Mouse (Mus musculus): Measurements from ENCODE around the gene Gm45062.

Gm45062 gene

GRCm38 (mm10) chr6:8259004-8259666 lies at the start of gene Gm45062, which contains the start of the genes Rpa3 and Umad1:
Gm45062 (plus strand) TSS chr6:8259450.
Rpa3 (minus strand) TSS chr6:8259173.
Umad1 (plus strand) TSS chr6:8259288.
- CTCF ChIA-PET: no interaction called here

GRCm38 (mm10) chr6:8209866-8210186 lies 49.4 kb upstream of the Gm45062 start:
- CTCF ChIA-PET: no interaction called here

GRCm38 (mm10) chr6:8210661-8211060 lies 48.6 kb upstream of the Gm45062 start:
- CTCF ChIA-PET: no interaction called here

- CTCF ChIA-PET: no interaction called here
Observed at GRCm38 (mm10) chr6:8227035-8227434, 32.2 kb upstream of the Gm45062 start.

- CTCF ChIA-PET: no interaction called here
Observed at GRCm38 (mm10) chr6:8228596-8228995, 30.7 kb upstream of the Gm45062 start.

GRCm38 (mm10) chr6:8258316-8258715 lies 934 bp upstream of the Gm45062 start:
- CTCF ChIA-PET: no interaction called here

GRCm38 (mm10) chr6:8259667-8260044 lies 406 bp downstream of the Gm45062 start:
- CTCF ChIA-PET: no interaction called here

GRCm38 (mm10) chr6:8271047-8271446 lies 11.8 kb downstream of the Gm45062 start:
- CTCF ChIA-PET: no interaction called here

GRCm38 (mm10) chr6:8274387-8275054 lies 15.3 kb downstream of the Gm45062 start:
- CTCF ChIA-PET: interaction anchor here (0.6 kb wide), 1 partner anchor 118 kb away, joined by 3 read pairs; no protein-coding TSS in a partner anchor

GRCm38 (mm10) chr6:8275098-8275497 lies 15.8 kb downstream of the Gm45062 start:
- CTCF ChIA-PET: interaction anchor here (0.6 kb wide), 1 partner anchor 117 kb away, joined by 3 read pairs; no protein-coding TSS in a partner anchor

GRCm38 (mm10) chr6:8276431-8276830 lies 17.2 kb downstream of the Gm45062 start:
- CTCF ChIA-PET: interaction anchor here (0.5 to 0.8 kb wide), 4 partner anchors 11 to 546 kb away, joined by 3 to 5 read pairs (median 3); no protein-coding TSS in a partner anchor

- CTCF ChIA-PET: interaction anchor here (0.6 to 0.8 kb wide), 3 partner anchors 40 to 412 kb away, joined by 3 to 6 read pairs (median 3); no protein-coding TSS in a partner anchor
Observed at GRCm38 (mm10) chr6:8278426-8279002, 19.3 kb downstream of the Gm45062 start.

- CTCF ChIA-PET: no interaction called here
Observed at GRCm38 (mm10) chr6:8283255-8283654, 24.0 kb downstream of the Gm45062 start.

- CTCF ChIA-PET: no interaction called here
Observed at GRCm38 (mm10) chr6:8285401-8285960, 26.2 kb downstream of the Gm45062 start.

- CTCF ChIA-PET: no interaction called here
Observed at GRCm38 (mm10) chr6:8286146-8286545, 26.9 kb downstream of the Gm45062 start.

- CTCF ChIA-PET: no interaction called here
Observed at GRCm38 (mm10) chr6:8288755-8289580, 29.7 kb downstream of the Gm45062 start.

GRCm38 (mm10) chr6:8294048-8294784 lies 35.0 kb downstream of the Gm45062 start:
- CTCF ChIA-PET: interaction anchor here (0.6 to 0.9 kb wide), 2 partner anchors 14 to 432 kb away, joined by 3 read pairs; no protein-coding TSS in a partner anchor

- CTCF ChIA-PET: no interaction called here
Observed at GRCm38 (mm10) chr6:8299066-8299863, 40.0 kb downstream of the Gm45062 start.

GRCm38 (mm10) chr6:8307878-8308775 lies 48.9 kb downstream of the Gm45062 start:
- CTCF ChIA-PET: interaction anchor here (0.7 kb wide), 1 partner anchor 230 kb away, joined by 7 read pairs; no protein-coding TSS in a partner anchor

Data from spleen, embryonic (tissue).